Comparison of ENCODE assay signal across 32 mouse cellular contexts in the genomic region with DNA sequence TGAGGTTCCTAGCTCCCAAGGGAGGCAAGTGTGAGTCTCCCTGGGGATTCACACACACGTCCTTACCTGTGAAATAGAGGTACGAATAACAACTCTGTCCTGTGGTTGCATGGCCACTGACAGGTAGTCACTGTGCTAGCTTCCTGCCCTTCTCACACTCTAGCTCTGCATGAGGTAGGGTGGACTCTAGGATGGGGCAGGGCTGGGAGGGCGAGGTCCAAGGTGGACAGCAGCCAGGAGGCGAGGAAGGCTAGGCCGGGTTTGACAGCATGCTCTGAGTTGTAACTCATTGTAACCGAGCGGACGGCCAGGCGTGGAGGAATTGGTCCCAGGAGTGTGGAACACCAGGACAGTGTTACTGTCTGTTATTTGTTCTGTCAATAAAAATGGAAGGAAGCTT.
DNase-seq lines count a peak whose midpoint lies in the region; ATAC-seq lines count a peak whose summit lies in the region.
"Had no signal": no experiment of that assay in that cellular context is flagged by ENCODE, and none has a peak within 500 bp of the region (broad histone marks: within the 10 kb centered on the region; RNA-seq: fewer than 3 reads in every experiment).

No protein-coding gene starts in this region.

- WGBS in midbrain, embryonic 12.5 days = 81% methylated on average over 9 of the region's 9 CpGs
- WGBS in midbrain, embryonic 13.5 days = 87% methylated on average over 9 of the region's 9 CpGs
- WGBS in neural tube, embryonic 14.5 days = 51% methylated on average over 9 of the region's 9 CpGs

- ATAC-seq in midbrain, embryonic 12.5 days (ENCODE audit: low FRiP score, low read depth) = peak; percentile 50
- ATAC-seq in midbrain, embryonic 13.5 days = no peak
- ATAC-seq in neural tube, embryonic 14.5 days (ENCODE audit: low read depth) = peak; percentile 44; the same call in 1 of the 2 replicates
- ATAC-seq: forebrain, embryonic 14.5 days; intestine, postnatal 0 days; lung, postnatal 0 days had no signal

- H3K36me3 ChIP-seq in midbrain, embryonic 12.5 days = no peaks in the 10 kb centered on the region
- H3K36me3 ChIP-seq in midbrain, embryonic 13.5 days = no peaks in the 10 kb centered on the region
- no peaks in the 10 kb centered on the region for H3K36me3 ChIP-seq in neural tube, embryonic 14.5 days (ENCODE audit: control insufficient read depth, insufficient read depth, low read length)
- H3K36me3 ChIP-seq: embryonic facial prominence, embryonic 12.5 days; heart, embryonic 10.5 days; heart, embryonic 15.5 days; hindbrain, embryonic 12.5 days; limb, embryonic 13.5 days; liver, embryonic 13.5 days; stomach, embryonic 15.5 days had no signal

- intact Hi-C loops in heart, postnatal 14 days (cut with DNase I) = no loop called here

- H3K4me2 ChIP-seq in midbrain, embryonic 12.5 days (replicated peaks) = no peak overlapping the region
- H3K4me2 ChIP-seq in midbrain, embryonic 13.5 days (replicated peaks) = no peak overlapping the region
- no peak overlapping the region for H3K4me2 ChIP-seq in neural tube, embryonic 14.5 days (ENCODE audit: low read depth, low read length)
- H3K4me2 ChIP-seq: embryonic facial prominence, embryonic 12.5 days; heart, embryonic 15.5 days; hindbrain, embryonic 12.5 days; limb, embryonic 13.5 days; liver, embryonic 13.5 days; stomach, embryonic 15.5 days had no signal

- H3K9me3 ChIP-seq in midbrain, embryonic 12.5 days = no peaks in the 10 kb centered on the region
- H3K9me3 ChIP-seq in midbrain, embryonic 13.5 days = no peaks in the 10 kb centered on the region
- no peaks in the 10 kb centered on the region for H3K9me3 ChIP-seq in neural tube, embryonic 14.5 days (ENCODE audit: control insufficient read depth, low read length)
- H3K9me3 ChIP-seq: embryonic facial prominence, embryonic 12.5 days; heart, embryonic 10.5 days; heart, embryonic 15.5 days; hindbrain, embryonic 12.5 days; limb, embryonic 13.5 days; liver, embryonic 13.5 days; stomach, embryonic 15.5 days had no signal

- no peaks in the 10 kb centered on the region for H3K27me3 ChIP-seq in midbrain, embryonic 12.5 days
- H3K27me3 ChIP-seq in midbrain, embryonic 13.5 days = no peaks in the 10 kb centered on the region
- H3K27me3 ChIP-seq in neural tube, embryonic 14.5 days (ENCODE audit: control insufficient read depth, insufficient read depth, low read length) = no peaks in the 10 kb centered on the region
- H3K27me3 ChIP-seq: embryonic facial prominence, embryonic 12.5 days; heart, embryonic 15.5 days; hindbrain, embryonic 12.5 days; limb, embryonic 13.5 days; liver, embryonic 13.5 days; megakaryocyte, embryonic 14.5 days; stomach, embryonic 15.5 days had no signal

- H3K4me1 ChIP-seq in midbrain, embryonic 12.5 days = 0 out of 2 replicates have a peak, but pooled peaks cover 6% of the 10 kb centered on the region
- peaks cover 15% of the 10 kb centered on the region for H3K4me1 ChIP-seq in midbrain, embryonic 13.5 days (replicated peaks)
- H3K4me1 ChIP-seq in neural tube, embryonic 14.5 days (ENCODE audit: control insufficient read depth, insufficient read depth, low read length) = 0 out of 2 replicates have a peak, but pooled peaks cover 5% of the 10 kb centered on the region
- H3K4me1 ChIP-seq: embryonic facial prominence, embryonic 12.5 days; heart, embryonic 15.5 days; limb, embryonic 13.5 days; liver, embryonic 13.5 days; megakaryocyte, embryonic 14.5 days; stomach, embryonic 15.5 days had no signal

- H3K27ac ChIP-seq in midbrain, embryonic 12.5 days (replicated peaks) = no peak overlapping the region
- H3K27ac ChIP-seq in midbrain, embryonic 13.5 days = no peak overlapping the region
- H3K27ac ChIP-seq in neural tube, embryonic 14.5 days (ENCODE audit: low read depth, low read length) = no peak overlapping the region
- H3K27ac ChIP-seq: embryonic facial prominence, embryonic 12.5 days; heart, embryonic 10.5 days; heart, embryonic 15.5 days; hindbrain, embryonic 12.5 days; layer of hippocampus, adult 2 months; left cerebral cortex, adult 2 months; limb, embryonic 13.5 days; liver, embryonic 13.5 days; stomach, embryonic 15.5 days had no signal

- no peak overlapping the region for H3K9ac ChIP-seq in midbrain, embryonic 12.5 days (replicated peaks)
- no peak overlapping the region for H3K9ac ChIP-seq in midbrain, embryonic 13.5 days (replicated peaks)
- H3K9ac ChIP-seq in neural tube, embryonic 14.5 days (replicated peaks; ENCODE audit: low read depth, low read length) = no peak overlapping the region
- H3K9ac ChIP-seq: embryonic facial prominence, embryonic 12.5 days; heart, embryonic 15.5 days; hindbrain, embryonic 12.5 days; limb, embryonic 13.5 days; liver, embryonic 13.5 days; stomach, embryonic 15.5 days had no signal

- DNase-seq in kidney, adult 8-10 months = peak; percentile 32 to 60
- peak; percentile 67 for DNase-seq in kidney, postnatal 10 days
- no peak for DNase-seq in heart, postnatal 14 days
- DNase-seq in thymus, adult 18-20 months = no peak
- DNase-seq: adrenal gland, adult 2 months; adrenal gland, postnatal 36 days; cerebellum, adult 2 months; cerebellum, postnatal 36 days; gastrocnemius, postnatal 14 days; heart, adult 11 months; heart, postnatal 36 days; liver, embryonic 13.5 days; lung, adult 18-20 months; lung, postnatal 4 days; midbrain, embryonic 14.5 days; right cerebral cortex, postnatal 14 days; thymus, postnatal 36 days had no signal

- H3K4me3 ChIP-seq in midbrain, embryonic 12.5 days = no peak overlapping the region
- H3K4me3 ChIP-seq in midbrain, embryonic 13.5 days (replicated peaks) = no peak overlapping the region
- no peak overlapping the region for H3K4me3 ChIP-seq in neural tube, embryonic 14.5 days (ENCODE audit: low read depth, low read length)
- H3K4me3 ChIP-seq: embryonic facial prominence, embryonic 12.5 days; heart, embryonic 10.5 days; heart, embryonic 15.5 days; hindbrain, embryonic 12.5 days; layer of hippocampus, adult 2 months; left cerebral cortex, adult 2 months; limb, embryonic 13.5 days; liver, embryonic 13.5 days; stomach, embryonic 15.5 days had no signal

Comparison
In these comparisons a context has a peak if more than half of its experiments do, and no peak if none do; other contexts are left out.
1. DNase-seq: peak in kidney, adult 8-10 months (2 of 2) and kidney, postnatal 10 days (single experiment); none in heart, postnatal 14 days (0 of 2) and thymus, adult 18-20 months (0 of 2).